Mouse (Mus musculus): ENCODE measurements at regions not wholly inside any gene's neighbourhood (a gene's known extent, or its start where the extent isn't known, plus 50 kb on each side); places are given as distances from the start of the nearest gene placed in this dataset.

- no peak for DNase-seq (ENCODE audit: low read depth)
Measured at GRCm38 (mm10) chr10:120556116-120556515, 79.8 kb upstream of the Hmga2 start.

GRCm38 (mm10) chr10:120553097-120553453 lies 76.8 kb upstream of the Hmga2 start:
- DNase-seq (ENCODE audit: low read depth) = no peak

- no peak for DNase-seq (ENCODE audit: low read depth)
Measured at GRCm38 (mm10) chr10:120552341-120553096, 76.2 kb upstream of the Hmga2 start.

GRCm38 (mm10) chr10:120551851-120552281 lies 75.6 kb upstream of the Hmga2 start:
- DNase-seq (ENCODE audit: low read depth) = no peak

GRCm38 (mm10) chr10:120547164-120547563 lies 70.9 kb upstream of the Hmga2 start:
- DNase-seq (ENCODE audit: low read depth) = no peak

GRCm38 (mm10) chr10:120541618-120542017 lies 65.3 kb upstream of the Hmga2 start:
- no peak for DNase-seq (ENCODE audit: low read depth)

GRCm38 (mm10) chr10:120538561-120538960 lies 62.3 kb upstream of the Hmga2 start:
- DNase-seq (ENCODE audit: low read depth) = no peak

GRCm38 (mm10) chr10:120528406-120528805 lies 52.1 kb upstream of the Hmga2 start:
- DNase-seq (ENCODE audit: low read depth) = no peak

GRCm38 (mm10) chr10:120527951-120528350 lies 51.7 kb upstream of the Hmga2 start:
- DNase-seq (ENCODE audit: low read depth) = no peak

GRCm38 (mm10) chr10:120526991-120527390 lies 50.7 kb upstream of the Hmga2 start:
- no peak for DNase-seq (ENCODE audit: low read depth)
